Mouse (Mus musculus): ENCODE measurements at regions not wholly inside any gene's neighbourhood (a gene's known extent, or its start where the extent isn't known, plus 50 kb on each side); places are given as distances from the start of the nearest gene placed in this dataset.
A peak's percentile ranks its signal among the peaks of the same experiment; 100 is the strongest.

DNA sequence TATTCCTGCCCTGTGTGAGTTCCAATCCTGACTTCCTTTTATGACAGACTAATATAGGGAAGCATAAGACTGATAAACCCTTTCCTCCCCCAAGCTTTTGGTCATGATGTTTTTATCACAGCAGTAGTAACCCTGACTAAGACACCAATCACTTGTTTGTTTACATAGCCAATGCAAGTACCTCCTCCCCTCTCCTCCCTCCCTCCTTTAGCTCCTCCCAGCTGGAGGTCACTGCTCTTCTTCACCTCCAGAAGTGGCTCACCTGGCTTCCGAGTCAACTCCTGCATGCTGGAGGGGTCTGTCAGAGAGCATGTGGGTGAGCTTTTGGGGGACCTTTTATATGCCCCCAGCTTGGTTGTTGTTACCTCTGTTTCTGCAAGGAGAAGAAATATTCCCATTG lies 67.3 kb upstream of the Vps8 start:
- ATAC-seq (replicated peaks; ENCODE audit: low FRiP score, poor library complexity, severe bottlenecking): peak; percentile 54

GRCm38 (mm10) chr16:21357433-21357832 lies 65.5 kb upstream of the Vps8 start:
- ATAC-seq (replicated peaks; ENCODE audit: low FRiP score, poor library complexity, severe bottlenecking): peak; percentile 61

DNA sequence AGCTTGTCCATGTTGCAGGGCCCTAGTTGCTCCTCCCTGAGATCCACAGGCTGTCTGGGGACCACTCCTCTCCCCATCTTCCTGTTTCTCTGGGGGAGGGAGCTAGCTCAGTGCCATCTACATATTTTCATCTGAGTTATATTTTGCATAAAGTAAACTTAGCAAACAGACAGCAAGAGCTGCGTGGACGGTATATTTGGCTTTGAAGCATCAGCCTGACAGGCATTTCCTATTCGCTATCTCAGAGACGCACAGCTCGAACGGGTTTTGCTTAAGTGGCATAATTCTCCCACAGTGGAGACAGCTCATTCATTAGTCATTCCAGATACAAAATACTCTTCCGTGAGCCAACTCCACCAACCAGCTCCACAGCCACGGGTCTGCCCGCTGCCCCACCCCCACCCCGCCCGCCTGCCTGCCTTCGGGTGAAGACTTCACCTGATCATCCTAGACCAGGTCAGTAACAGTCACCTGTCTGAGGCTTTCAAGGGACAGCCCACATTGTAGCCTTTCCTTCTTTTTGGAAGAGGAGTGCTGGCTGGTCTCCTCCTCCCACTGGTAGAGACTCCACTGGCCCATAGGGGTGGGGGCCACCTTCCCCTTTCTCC lies 64.5 kb upstream of the Vps8 start:
- peak; percentile 59 for ATAC-seq (replicated peaks; ENCODE audit: low FRiP score, poor library complexity, severe bottlenecking)

GRCm38 (mm10) chr16:21359459-21359858 lies 63.5 kb upstream of the Vps8 start:
- peak; percentile 77 for ATAC-seq (replicated peaks; ENCODE audit: low FRiP score, poor library complexity, severe bottlenecking)

DNA sequence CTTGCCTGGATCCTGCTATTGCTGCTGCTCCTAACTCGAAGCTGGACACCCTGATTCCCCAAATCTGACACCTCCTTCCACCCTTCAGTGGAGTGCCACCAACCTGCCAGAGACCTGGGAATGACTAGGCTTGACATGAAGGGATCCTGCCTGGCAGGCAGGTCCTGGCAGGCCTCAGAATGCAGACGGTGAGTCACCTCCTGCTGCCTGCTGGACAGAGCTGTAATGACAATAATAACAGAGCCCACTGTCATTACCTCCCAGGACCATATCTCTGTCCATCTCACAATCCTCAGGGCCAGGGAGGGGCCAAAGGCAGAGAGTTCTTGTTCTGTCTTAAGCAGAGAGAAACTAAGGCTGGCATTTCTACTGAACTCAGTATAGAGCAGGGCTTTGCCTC lies 61.5 kb upstream of the Vps8 start:
- ATAC-seq (replicated peaks; ENCODE audit: low FRiP score, poor library complexity, severe bottlenecking): no peak

DNA sequence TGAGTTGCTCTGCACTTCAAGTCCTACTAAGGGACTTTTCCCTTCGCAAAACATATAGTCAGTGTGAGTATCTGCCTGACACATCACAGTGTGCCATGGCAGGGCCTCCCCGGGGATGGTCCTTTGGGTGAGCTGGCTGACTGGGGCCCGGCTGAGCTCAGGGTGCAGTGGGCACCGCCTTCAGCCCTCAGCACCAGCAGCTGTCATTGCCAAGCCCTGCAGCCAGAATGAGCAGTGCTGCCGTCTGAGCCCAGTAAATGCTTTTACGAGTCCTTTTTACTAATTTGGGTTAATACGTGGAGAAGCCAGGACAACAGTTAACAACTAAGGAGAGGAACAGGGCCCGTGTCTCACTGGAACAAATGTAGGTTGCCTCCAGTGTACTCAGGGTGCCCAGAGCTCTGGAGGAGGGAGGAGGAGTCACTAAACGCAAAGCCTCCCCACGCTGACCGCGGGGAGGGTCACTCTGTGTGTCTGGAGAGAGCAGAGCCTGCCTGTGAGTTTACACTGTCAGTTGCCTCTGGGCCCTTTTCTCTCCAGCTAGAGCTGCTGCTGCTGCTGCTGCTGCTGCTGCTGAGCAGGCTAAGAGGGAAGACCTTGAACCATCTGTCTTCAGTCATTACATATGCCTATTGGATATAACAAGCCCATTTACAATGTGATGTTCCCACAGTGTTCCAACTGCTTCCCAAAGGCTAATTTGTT lies 60.1 kb upstream of the Vps8 start:
- ATAC-seq (replicated peaks; ENCODE audit: low FRiP score, poor library complexity, severe bottlenecking): no peak

DNA sequence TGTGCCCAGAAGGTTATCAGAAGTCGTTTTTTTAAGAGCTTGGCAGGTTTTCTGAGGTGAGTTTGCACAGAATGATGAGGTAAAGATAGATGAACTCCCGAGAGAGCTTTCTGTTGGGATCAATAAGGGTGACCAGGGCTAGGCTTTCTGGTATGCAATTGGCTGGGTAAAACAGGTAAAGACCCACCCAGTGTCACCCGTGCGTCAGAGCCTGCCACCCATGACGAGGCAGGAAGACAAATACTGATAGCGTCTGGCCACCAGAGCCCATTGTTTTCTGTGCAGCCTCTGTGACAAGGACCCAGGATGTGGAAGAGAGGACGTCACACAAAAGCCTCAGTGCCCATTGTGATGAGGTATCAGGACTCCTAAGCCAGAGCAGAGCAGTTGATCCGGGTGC lies 58.0 kb upstream of the Vps8 start:
- ATAC-seq (replicated peaks; ENCODE audit: low FRiP score, poor library complexity, severe bottlenecking): no peak

- 0 out of 2 replicates have a peak, but pooled peaks have one; percentile 37 for ATAC-seq (replicated peaks; ENCODE audit: low FRiP score, poor library complexity, severe bottlenecking)
These were observed 55.5 kb upstream of the Vps8 start for GRCm38 (mm10) chr16:21367449-21367848.

DNA sequence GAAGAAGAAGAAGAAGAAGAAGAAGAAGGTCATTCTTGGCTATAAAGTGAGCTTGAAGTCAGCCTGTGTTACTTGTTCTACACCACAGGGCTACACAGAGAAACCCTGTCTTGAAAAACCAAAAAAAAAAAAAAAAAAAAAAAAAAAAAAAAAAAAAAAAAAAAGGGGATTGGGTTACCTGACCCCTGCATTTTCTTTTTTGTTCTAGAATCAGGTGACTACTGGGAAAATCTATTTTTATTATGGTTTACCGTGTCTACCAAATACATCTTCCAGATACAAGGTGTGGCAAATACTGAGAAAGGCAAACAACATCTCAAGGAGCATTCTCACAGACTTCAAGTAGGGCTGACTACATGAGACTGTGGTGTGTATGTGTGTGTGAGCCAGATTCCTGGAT lies 54.1 kb upstream of the Vps8 start:
- no peak for ATAC-seq (replicated peaks; ENCODE audit: low FRiP score, poor library complexity, severe bottlenecking)

DNA sequence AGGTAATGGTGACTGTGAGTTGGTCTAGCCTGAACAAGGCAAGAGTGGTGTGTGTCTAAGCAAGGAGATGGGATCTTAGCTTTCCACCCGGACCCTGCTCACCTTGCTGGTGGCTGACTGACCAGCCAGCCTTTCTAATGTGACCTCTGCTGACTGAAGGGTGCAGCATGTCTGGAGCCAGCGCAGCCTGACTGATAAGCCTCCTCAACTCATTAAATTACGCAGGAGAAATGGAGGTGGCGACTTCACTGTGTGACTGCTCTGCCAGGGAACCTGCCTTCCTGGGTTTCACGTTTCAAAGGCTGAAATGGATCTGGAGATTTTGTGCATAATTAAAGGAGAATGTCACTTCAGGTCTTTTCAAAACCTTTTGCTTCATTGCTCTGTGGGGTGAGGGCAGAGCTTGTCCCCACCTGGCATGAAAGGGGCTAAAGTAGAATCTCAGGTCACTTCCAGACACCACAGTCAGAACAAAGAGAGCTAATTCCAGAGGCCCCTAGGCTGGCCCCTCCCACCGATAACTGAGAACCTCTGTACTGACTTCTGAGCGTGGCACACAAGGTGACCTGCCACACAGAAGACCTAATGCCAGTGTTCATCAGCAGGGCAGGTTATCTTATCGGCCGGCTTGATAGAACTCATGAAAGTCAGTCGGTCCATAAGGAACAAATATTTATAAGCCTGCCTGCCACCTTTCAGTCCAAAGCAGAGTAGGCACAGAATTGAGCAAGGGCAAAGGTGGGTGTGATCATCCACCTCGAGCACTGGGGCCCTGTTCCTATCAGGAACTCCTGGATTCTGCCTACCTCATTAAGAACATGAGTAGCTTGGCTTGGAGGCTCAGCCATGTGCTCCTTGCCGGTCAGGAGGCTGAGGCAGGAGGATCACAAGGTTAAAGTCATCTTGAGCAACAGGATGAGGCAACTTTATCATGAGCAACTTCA lies 53.1 kb upstream of the Vps8 start:
- ATAC-seq (replicated peaks; ENCODE audit: low FRiP score, poor library complexity, severe bottlenecking): 0 out of 2 replicates have a peak, but pooled peaks have one; percentile 6

Data from erythroblast, adult 5-6 weeks (primary cell).